Mouse (Mus musculus) MEL (cell line): ENCODE results near the gene Hexim2. TPM values are rescaled to one million over a fixed set of nuclear protein-coding genes. Genes with fewer than 3 reads are reported as not detected.

Experiments used
- DNase-seq: peaks from one replicate; pipeline ENCODE4 v3.0.0; 2011; ENCODE audit warnings: low read depth, low spot score
- H3K27ac ChIP-seq: 2 replicates; pipeline ENCODE4 v1.5.1; 2012; ENCODE audit warnings: low read depth, mild to moderate bottlenecking, control low read depth, low read length, moderate library complexity; ENCODE audit not compliant: control insufficient read depth
- H3K27me3 ChIP-seq, 2 experiments: fragments of 150-350 bp in 1 of 2; sonication (generic) in 1 of 2; 2 replicates each; pipeline ENCODE4 v1.6.1; 2012; ENCODE audit warnings: low read length in 2 of 2, mild to moderate bottlenecking in 2 of 2, improper control_type of control experiment in 1 of 2, moderate library complexity in 1 of 2; ENCODE audit not compliant: insufficient read depth in 2 of 2, control insufficient read depth in 1 of 2
- H3K36me3 ChIP-seq, 2 experiments: 2 replicates each; pipeline ENCODE4 v1.6.1; 2012 to 2014; ENCODE audit warnings: low read length in 2 of 2, improper control_type of control experiment in 1 of 2, inconsistent platforms in 1 of 2, mild to moderate bottlenecking in 1 of 2; ENCODE audit not compliant: insufficient read depth in 2 of 2, control insufficient read depth in 1 of 2
- H3K4me1 ChIP-seq, 2 experiments: fragments of 150-350 bp in 1 of 2; sonication (generic) in 1 of 2; 2 replicates each; pipeline ENCODE4 v1.6.1; 2012; ENCODE audit warnings: low read length in 2 of 2, improper control_type of control experiment in 1 of 2, mild to moderate bottlenecking in 1 of 2; ENCODE audit not compliant: insufficient read depth in 2 of 2, control insufficient read depth in 1 of 2
- H3K4me3 ChIP-seq, 2 experiments: fragments of 150-350 bp in 1 of 2; sonication (generic) in 1 of 2; 2 replicates each; pipeline ENCODE4 v1.5.1; 2012; ENCODE audit warnings: low read depth in 2 of 2, low read length in 2 of 2, mild to moderate bottlenecking in 2 of 2, moderate library complexity in 2 of 2, control low read depth in 1 of 2, improper control_type of control experiment in 1 of 2; ENCODE audit not compliant: control insufficient read depth in 1 of 2, insufficient read depth in 1 of 2
- H3K79me2 ChIP-seq: 2 replicates; pipeline ENCODE4 v1.6.1; 2012; ENCODE audit warnings: mild to moderate bottlenecking, low read length, moderate library complexity; ENCODE audit not compliant: control insufficient read depth, poor library complexity, insufficient read depth
- H3K9ac ChIP-seq: 2 replicates; pipeline ENCODE4 v1.6.1; 2012; ENCODE audit warnings: low read depth, mild to moderate bottlenecking, control low read depth, low read length, moderate library complexity; ENCODE audit not compliant: control insufficient read depth, poor library complexity, severe bottlenecking
- H3K9me3 ChIP-seq: fragments of 150-350 bp; sonication (generic); replicated peaks from 2 replicates; pipeline ENCODE4 v1.6.1; 2012; ENCODE audit warnings: mild to moderate bottlenecking, low read length, improper control_type of control experiment, moderate library complexity; ENCODE audit not compliant: insufficient read depth
- CTCF ChIP-seq, 3 experiments: IDR thresholded peaks in 2 of 3; conservative IDR thresholded peaks in 1 of 3; 2 replicates each; pipeline ENCODE4 v1.5.1; 2011 to 2012; ENCODE audit warnings: low read length in 3 of 3, low read depth in 2 of 3, mild to moderate bottlenecking in 2 of 3, improper control_type of control experiment in 1 of 3, inconsistent platforms in 1 of 3, mixed read lengths in 1 of 3, moderate library complexity in 1 of 3; ENCODE audit not compliant: control insufficient read depth in 1 of 3, insufficient read depth in 1 of 3, poor library complexity in 1 of 3, severe bottlenecking in 1 of 3
- ELF1 ChIP-seq: IDR thresholded peaks from 2 replicates; pipeline ENCODE4 v1.6.1; 2014; ENCODE audit warnings: low read depth, mild to moderate bottlenecking, inconsistent platforms, low read length, improper control_type of control experiment, moderate library complexity
- ETS1 ChIP-seq: IDR thresholded peaks from 2 replicates; pipeline ENCODE4 v1.6.1; 2012; ENCODE audit warnings: low read depth, mild to moderate bottlenecking, inconsistent platforms, low read length, improper control_type of control experiment, moderate library complexity
- JUND ChIP-seq: IDR thresholded peaks from 2 replicates; pipeline ENCODE4 v1.6.1; 2011; ENCODE audit warnings: low read depth, mild to moderate bottlenecking, improper control_type of control experiment, low read length
- MAX ChIP-seq: IDR thresholded peaks from 2 replicates; pipeline ENCODE4 v1.6.1; 2011; ENCODE audit warnings: low read length, improper control_type of control experiment
- MAZ ChIP-seq: IDR thresholded peaks from 2 replicates; pipeline ENCODE4 v1.6.1; 2012; ENCODE audit warnings: low read depth, mild to moderate bottlenecking, inconsistent platforms, low read length, improper control_type of control experiment
- MYC ChIP-seq: IDR thresholded peaks from 2 replicates; pipeline ENCODE4 v1.6.1; 2011; ENCODE audit warnings: low read depth, mild to moderate bottlenecking, low read length, improper control_type of control experiment, moderate library complexity
- POLR2AphosphoS5 ChIP-seq: IDR thresholded peaks from 2 replicates; pipeline ENCODE4 v1.6.1; 2012; ENCODE audit warnings: low read depth, borderline replicate concordance, mild to moderate bottlenecking, inconsistent platforms, low read length, moderate library complexity, mixed read lengths
- RAD21 ChIP-seq: IDR thresholded peaks from 2 replicates; pipeline ENCODE4 v1.6.1; 2011; ENCODE audit warnings: mild to moderate bottlenecking, low read depth, low read length, improper control_type of control experiment
- SIN3A ChIP-seq: IDR thresholded peaks from 2 replicates; pipeline ENCODE4 v1.6.1; 2012; ENCODE audit warnings: low read length, improper control_type of control experiment, inconsistent platforms
- UBTF ChIP-seq: IDR thresholded peaks from 2 replicates; pipeline ENCODE4 v1.6.1; 2012; ENCODE audit warnings: low read depth, mild to moderate bottlenecking, inconsistent platforms, low read length, improper control_type of control experiment, moderate library complexity, borderline replicate concordance; ENCODE audit not compliant: insufficient read depth
- ZNF384 ChIP-seq: IDR thresholded peaks from 2 replicates; pipeline ENCODE4 v1.6.1; 2012; ENCODE audit warnings: low read depth, mild to moderate bottlenecking, inconsistent platforms, low read length, improper control_type of control experiment
- polyA plus RNA-seq, 2 experiments: library from polyadenylated mRNA; stranded (reverse) in 1 of 2; unstranded in 1 of 2; fragments of >175 nt in 1 of 2; fragments of >200 nt in 1 of 2; gene quantifications; 2 replicates each; pipeline versions ENCODE4 v1.2.1 to v1.2.4; 2012; ENCODE audit warnings: low replicate concordance in 2 of 2, low read depth in 1 of 2; ENCODE audit not compliant: insufficient read length in 2 of 2, insufficient read depth in 1 of 2, missing spikeins in 1 of 2
- total RNA-seq: library from RNA; depleted of rRNA; stranded (reverse); fragments of 300-350 nt; gene quantifications from 2 replicates; pipeline ENCODE4 v1.2.3, GENCODE M21; 2012

The Hexim2 gene
- total and polyA plus RNA-seq, 3 experiments: 12.3 to 12.5 TPM; not detected in 1

- Histone ChIP-seq H3K9ac (no peak overlapping the region), H3K4me3 (no peak overlapping the region; a peak in 1 of 4 replicates), H3K27ac (no peak overlapping the region), H3K36me3 (peaks cover 0 to 16% of the 10 kb centered on the region in 2 experiments; a peak in 2 of 4 replicates), H3K27me3 (peaks cover 3 to 12% of the 10 kb centered on the region in 2 experiments; a peak in 3 of 4 replicates), H3K79me2 (no peaks in the 10 kb centered on the region; the same call in 1 of the 2 replicates), H3K4me1 (peaks cover 7 to 27% of the 10 kb centered on the region in 2 experiments; a peak in 3 of 4 replicates), H3K9me3 (no peaks in the 10 kb centered on the region)
- no peak for DNase-seq
- TF ChIP-seq SIN3A (no peak), ZNF384 (no peak), MYC (no peak), MAX (no peak), POLR2AphosphoS5 (no peak), ELF1 (no peak), MAZ (no peak), CTCF (IDR thresholded peaks at IDR 0.05 in 2 of 3, conservative IDR thresholded peaks at IDR 0.05 in 1 of 3; ENCODE audit: control insufficient read depth in 1 of 3, insufficient read depth in 1 of 3, low read depth in 2 of 3, low read length in 3 of 3, poor library complexity in 1 of 3, severe bottlenecking in 1 of 3) (no peak), RAD21 (no peak), JUND (no peak), ETS1 (no peak), UBTF (no peak)
Observed at GRCm38 (mm10) chr11:103171703-103172391, 39.6 kb downstream of the Hexim2 start.

- H3K27me3 ChIP-seq: peaks cover 3 to 12% of the 10 kb centered on the region in 2 experiments; a peak in 3 of 4 replicates
- H3K36me3 ChIP-seq: peaks cover 0 to 16% of the 10 kb centered on the region in 2 experiments; a peak in 2 of 4 replicates
- H3K4me1 ChIP-seq: peaks cover 7 to 27% of the 10 kb centered on the region in 2 experiments; a peak in 3 of 4 replicates
- no peaks in the 10 kb centered on the region for H3K9me3 ChIP-seq
- no peak for TF ChIP-seq MYC
- no peak overlapping the region for H3K27ac ChIP-seq
- no peak overlapping the region for H3K4me3 ChIP-seq
- no peak overlapping the region for H3K9ac ChIP-seq
- no peak for DNase-seq
- no peaks in the 10 kb centered on the region; the same call in 1 of the 2 replicates for H3K79me2 ChIP-seq
Observed at GRCm38 (mm10) chr11:103172392-103173040, 40.3 kb downstream of the Hexim2 start.
